Mouse (Mus musculus) hindbrain, embryonic 10.5 days (tissue): Measurements from ENCODE around the gene Dock1. TPM values are rescaled to one million over a fixed set of nuclear protein-coding genes. Genes with fewer than 3 reads are reported as not detected.

Source experiments
- DNase-seq: peaks from one replicate; pipeline ENCODE4 v3.0.0-alpha.2; 2017; ENCODE audit warnings: low spot score
- H3K27ac ChIP-seq: fragments of 300-500 bp; sonication (generic); 2 replicates; pipeline ENCODE4 v1.5.1; 2016; ENCODE audit warnings: mild to moderate bottlenecking, moderate library complexity
- H3K27me3 ChIP-seq: fragments of 300-500 bp; sonication (generic); 2 replicates; pipeline ENCODE4 v1.6.1; 2016; ENCODE audit warnings: mild to moderate bottlenecking; ENCODE audit not compliant: poor library complexity, insufficient read depth, severe bottlenecking
- H3K36me3 ChIP-seq: fragments of 300-500 bp; sonication (generic); 2 replicates; pipeline ENCODE4 v1.6.1; 2016; ENCODE audit warnings: mild to moderate bottlenecking, moderate library complexity
- H3K4me1 ChIP-seq: fragments of 300-500 bp; sonication (generic); replicated peaks from 2 replicates; pipeline ENCODE4 v1.6.1; 2016; ENCODE audit warnings: mild to moderate bottlenecking
- H3K4me3 ChIP-seq: fragments of 300-500 bp; sonication (generic); 2 replicates; pipeline ENCODE4 v1.5.1; 2016; ENCODE audit warnings: mild to moderate bottlenecking, moderate library complexity
- H3K9me3 ChIP-seq: fragments of 300-500 bp; sonication (generic); 2 replicates; pipeline ENCODE4 v1.6.1; 2016; ENCODE audit warnings: mild to moderate bottlenecking, moderate library complexity
- WGBS: fragments of 180-500 bp; shearing (Covaris S2); methylation state at CpG from one replicate; pipeline ENCODE4 v1.1.7; 2016; 5-methylcytosine and 5-hydroxymethylcytosine counted together
- polyA plus RNA-seq: library from polyadenylated mRNA; unstranded; fragments of >200 nt; fragmentation: Nextera tagmentation; extraction: Ambion mirVana; gene quantifications from 2 replicates; pipeline ENCODE4 v1.2.1, GENCODE M21; 2016

Gene Dock1
- polyA plus RNA-seq, 1 experiment from 2014 or later = 21.9 TPM

DNA sequence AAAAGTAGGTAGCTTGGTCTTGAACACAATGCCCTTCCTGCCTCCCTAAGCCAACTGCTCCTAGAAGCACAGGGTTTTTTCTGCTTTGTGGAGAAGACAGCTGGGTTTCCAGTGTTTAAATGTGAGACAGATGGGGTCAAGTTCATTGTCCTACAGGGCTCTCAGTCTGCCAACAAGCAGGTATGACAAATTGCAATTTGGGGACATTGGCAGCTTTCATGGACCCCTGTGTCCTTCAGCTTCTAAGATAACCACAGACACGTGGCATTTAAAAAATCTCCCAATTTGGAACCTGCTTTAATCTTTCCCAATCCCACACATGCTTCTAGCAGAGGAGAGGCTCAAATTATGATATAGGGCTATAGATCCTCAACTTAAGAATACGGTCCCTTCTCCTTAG, 224.2 kb downstream of the Dock1 start:
- Histone ChIP-seq H3K27me3 (no peaks in the 10 kb centered on the region), H3K4me3 (no peak overlapping the region), H3K36me3 (no peaks in the 10 kb centered on the region), H3K27ac (no peak overlapping the region), H3K4me1 (no peaks in the 10 kb centered on the region), H3K9me3 (no peaks in the 10 kb centered on the region)
- no peak for DNase-seq
- 75% methylated on average over 2 of the region's 2 CpGs for WGBS

DNA sequence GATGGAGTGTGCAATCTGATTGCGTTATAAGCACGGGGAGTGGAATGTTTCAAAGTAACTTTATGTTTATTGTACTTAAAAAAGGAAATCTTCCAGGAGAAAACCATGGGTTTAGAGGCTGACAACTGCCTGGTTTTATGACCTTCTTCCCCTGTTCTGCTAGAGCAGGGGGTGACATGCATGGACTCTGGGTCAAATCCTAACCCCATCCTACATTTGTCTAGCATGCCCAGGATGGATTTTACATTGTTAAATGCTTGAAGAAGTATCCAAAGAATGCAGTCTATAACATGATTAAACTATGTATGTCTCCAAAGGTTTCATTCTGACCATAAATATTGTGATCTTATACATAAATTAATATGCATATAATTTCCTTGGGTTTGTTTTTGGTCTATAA, 229.0 kb downstream of the Dock1 start:
- DNase-seq = no peak
- Histone ChIP-seq H3K9me3 (no peaks in the 10 kb centered on the region), H3K36me3 (no peaks in the 10 kb centered on the region), H3K4me3 (no peak overlapping the region), H3K4me1 (no peaks in the 10 kb centered on the region), H3K27ac (no peak overlapping the region), H3K27me3 (no peaks in the 10 kb centered on the region)
- WGBS = 95% methylated on average over 2 of the region's 2 CpGs

DNA sequence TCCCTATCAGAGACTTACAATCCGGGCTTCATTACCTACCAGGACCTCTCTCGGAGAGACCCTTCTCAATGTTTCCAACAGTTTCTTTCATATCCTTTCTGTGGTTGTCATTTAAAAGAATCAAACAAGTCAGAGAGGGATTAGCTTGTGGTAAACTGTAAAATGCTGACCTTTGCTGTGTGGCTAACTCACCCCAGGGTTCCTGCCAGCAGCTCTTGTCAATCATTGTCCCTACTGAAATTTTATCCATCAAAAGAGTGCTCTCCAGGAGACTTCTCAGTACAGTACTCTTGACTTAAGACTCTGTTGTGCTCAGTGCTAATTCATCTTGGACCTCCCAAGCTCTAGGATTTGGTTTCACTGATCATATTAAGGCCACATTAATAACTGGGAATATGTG, 231.5 kb downstream of the Dock1 start:
- Histone ChIP-seq H3K9me3 (no peaks in the 10 kb centered on the region), H3K4me3 (no peak overlapping the region), H3K27me3 (no peaks in the 10 kb centered on the region), H3K27ac (no peak overlapping the region), H3K36me3 (no peaks in the 10 kb centered on the region), H3K4me1 (no peaks in the 10 kb centered on the region)
- 54% methylated on average over 2 of the region's 2 CpGs for WGBS
- no peak for DNase-seq

DNA sequence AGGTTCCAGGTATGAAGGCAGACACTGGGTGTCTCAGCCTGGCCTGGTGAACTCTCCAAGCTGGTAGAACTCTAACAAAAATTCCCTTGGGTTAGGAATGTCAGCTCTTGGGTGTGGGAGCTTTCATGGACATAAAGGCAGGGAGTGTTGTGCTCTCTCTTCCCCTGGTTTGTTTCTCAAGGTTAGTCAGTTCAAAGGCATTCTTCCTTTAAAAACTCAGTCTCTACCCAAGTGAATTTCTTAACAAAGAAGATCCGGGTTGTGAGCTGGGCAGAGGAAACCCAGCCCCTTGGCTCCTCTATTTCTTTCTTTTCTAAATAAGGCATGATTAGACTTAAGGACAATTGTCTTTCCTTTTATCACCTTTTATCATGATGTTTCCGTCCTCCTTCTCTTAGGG, 261.4 kb downstream of the Dock1 start:
- WGBS = 71% methylated on average over 2 of the region's 2 CpGs
- no peak overlapping the region for H3K27ac ChIP-seq
- no peak overlapping the region for H3K4me3 ChIP-seq
- no peak for DNase-seq
- H3K36me3 ChIP-seq = no peaks in the 10 kb centered on the region
- H3K9me3 ChIP-seq = no peaks in the 10 kb centered on the region
- peaks cover 10% of the 10 kb centered on the region for H3K4me1 ChIP-seq
- H3K27me3 ChIP-seq = peaks cover 21% of the 10 kb centered on the region

DNA sequence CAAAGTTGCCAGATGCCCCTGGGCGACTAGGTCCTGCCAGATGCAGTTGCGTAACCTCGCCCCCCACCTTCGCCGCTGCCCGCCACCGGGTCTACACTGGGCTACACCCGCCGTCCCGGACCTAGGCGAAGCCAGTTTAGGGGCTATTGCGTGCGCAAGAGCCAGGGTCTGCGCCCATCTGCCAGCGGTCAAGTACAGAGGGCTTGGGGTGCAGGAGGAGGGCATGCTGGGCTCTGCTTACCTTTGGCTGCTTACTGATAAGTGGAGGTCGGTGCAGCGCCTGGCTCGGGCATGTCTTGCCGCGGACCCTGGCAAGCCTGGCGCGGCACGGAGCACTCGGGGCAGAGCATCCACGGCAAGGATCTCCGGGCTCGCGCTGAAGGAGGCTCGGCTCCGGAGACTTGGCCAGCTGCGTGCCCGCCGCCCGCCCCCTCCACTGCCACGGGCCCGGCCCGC, 267.0 kb downstream of the Dock1 start:
- DNase-seq = peak; percentile 44
- H3K27ac ChIP-seq = peak overlapping the region; percentile 67
- H3K4me3 ChIP-seq = peak overlapping the region; percentile 66
- no peaks in the 10 kb centered on the region for H3K9me3 ChIP-seq
- peaks cover 53% of the 10 kb centered on the region for H3K27me3 ChIP-seq
- under 1% methylated on average over 37 of the region's 37 CpGs for WGBS
- no peaks in the 10 kb centered on the region for H3K36me3 ChIP-seq
- peaks cover 31% of the 10 kb centered on the region for H3K4me1 ChIP-seq

DNA sequence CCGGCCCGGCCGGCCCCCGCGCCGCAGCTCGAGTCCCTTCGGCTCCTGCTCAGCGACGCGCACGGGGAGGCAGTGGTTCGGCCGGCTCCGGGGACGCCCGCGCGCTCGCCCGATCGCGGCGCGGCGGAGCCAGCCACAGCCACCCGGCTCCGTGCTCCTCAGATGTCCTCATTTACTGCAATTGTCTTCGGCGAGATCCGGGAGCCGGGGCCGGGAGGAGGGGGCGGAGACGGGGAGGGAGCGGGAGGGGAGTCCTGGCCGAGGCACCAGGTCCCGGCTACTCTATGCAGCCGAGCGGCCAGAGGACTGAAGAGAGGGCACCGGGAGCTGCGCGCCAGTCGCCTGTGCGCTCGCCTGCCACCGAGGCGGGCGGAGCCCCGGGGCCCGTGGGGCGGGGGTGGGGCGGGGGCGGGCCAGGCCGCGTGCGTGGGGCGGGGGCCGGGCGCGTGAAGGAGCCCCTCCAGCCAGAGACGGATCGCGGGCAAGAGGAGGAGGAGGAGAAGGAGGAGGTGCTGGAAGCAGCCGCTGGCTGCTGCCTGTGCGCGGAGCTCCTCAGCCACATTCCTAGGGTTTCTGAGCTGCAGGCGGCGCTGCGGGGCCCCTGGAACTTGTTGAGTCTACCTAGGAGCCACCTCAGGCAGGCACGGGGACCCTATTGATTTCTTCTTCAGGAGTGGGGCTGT, 267.6 kb downstream of the Dock1 start, which contains the start of gene Fam196a:
TSS of gene Fam196a (minus strand) at position 504 of the 683 bp plus-strand sequence.
- H3K27me3 ChIP-seq = peaks cover 53% of the 10 kb centered on the region
- H3K27ac ChIP-seq = peak within 1 kb of the TSS; percentile 67
- peak; percentile 80 for DNase-seq
- H3K4me3 ChIP-seq = peak within 1 kb of the TSS; percentile 66
- under 1% methylated on average over 69 of the region's 71 CpGs for WGBS
- no peaks in the 10 kb centered on the region for H3K36me3 ChIP-seq
- peaks cover 31% of the 10 kb centered on the region for H3K4me1 ChIP-seq
- no peaks in the 10 kb centered on the region for H3K9me3 ChIP-seq

DNA sequence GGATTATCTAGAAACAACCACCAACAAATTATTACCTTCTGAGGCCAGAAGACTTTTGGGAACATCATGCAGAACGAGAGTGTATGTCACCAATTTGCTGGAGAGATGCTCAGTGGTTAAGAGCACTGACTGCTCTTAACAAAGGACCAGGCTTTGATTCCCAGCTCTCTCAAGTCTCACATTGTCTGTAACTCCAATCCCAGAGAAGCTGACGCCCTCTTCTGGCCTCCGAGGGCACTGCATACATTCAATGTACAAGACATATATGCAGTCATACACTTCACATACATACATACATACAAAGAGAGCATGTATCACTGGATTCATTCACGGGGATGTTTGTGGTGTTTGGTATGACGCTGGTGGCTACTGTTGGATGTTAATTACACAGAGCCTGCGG, 271.4 kb downstream of the Dock1 start:
- Histone ChIP-seq H3K36me3 (no peaks in the 10 kb centered on the region), H3K27ac (no peak overlapping the region), H3K4me3 (no peak overlapping the region), H3K9me3 (no peaks in the 10 kb centered on the region), H3K27me3 (peaks cover 32% of the 10 kb centered on the region), H3K4me1 (peaks cover 26% of the 10 kb centered on the region)
- WGBS = 92% methylated on average over 6 of the region's 6 CpGs
- DNase-seq = no peak

DNA sequence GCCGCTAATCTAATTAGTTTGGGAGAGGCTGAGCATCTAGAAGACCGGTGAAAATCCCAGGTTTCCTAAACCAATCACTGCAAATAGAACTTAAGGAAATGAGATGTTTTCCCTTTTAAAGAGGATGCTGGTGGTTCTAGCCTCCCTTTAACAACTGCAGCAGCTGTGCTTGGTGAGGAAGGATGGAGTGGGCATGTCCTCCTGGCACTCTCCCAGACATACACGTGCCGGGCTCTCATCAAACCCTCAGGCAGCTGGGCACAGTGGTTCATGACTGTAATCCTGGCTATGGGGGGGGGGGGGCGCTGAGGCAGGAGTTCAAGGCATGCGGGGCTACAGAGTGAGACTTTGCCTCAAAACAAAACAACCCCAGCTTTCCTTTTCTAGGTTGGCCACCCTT, 272.6 kb downstream of the Dock1 start:
- Histone ChIP-seq H3K36me3 (no peaks in the 10 kb centered on the region), H3K27me3 (peaks cover 21% of the 10 kb centered on the region), H3K9me3 (no peaks in the 10 kb centered on the region), H3K4me1 (peaks cover 15% of the 10 kb centered on the region), H3K4me3 (no peak overlapping the region), H3K27ac (no peak overlapping the region; the same call in 1 of the 2 replicates)
- DNase-seq = no peak
- WGBS = 75% methylated on average over 6 of the region's 6 CpGs

DNA sequence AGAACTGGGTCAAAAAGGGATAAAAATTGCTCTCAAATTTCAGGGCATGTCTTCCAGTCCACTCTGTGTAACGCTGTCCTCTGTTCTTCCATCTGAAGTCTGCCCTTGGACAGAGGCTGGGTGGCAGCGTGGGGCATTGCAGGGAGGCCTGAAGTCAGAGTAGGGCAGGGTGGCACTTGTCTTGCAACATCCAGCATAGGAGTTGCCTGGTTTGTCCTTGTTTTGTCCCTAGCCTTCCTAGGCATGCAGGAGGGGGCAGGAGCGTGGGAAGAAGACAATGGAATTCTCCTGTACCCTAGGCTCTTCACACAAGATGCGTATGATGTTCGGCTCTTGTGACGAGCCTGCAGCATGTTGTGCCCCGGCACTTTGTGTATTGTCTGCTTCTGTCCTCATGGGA, 273.2 kb downstream of the Dock1 start:
- no peak for DNase-seq
- Histone ChIP-seq H3K4me1 (peaks cover 8% of the 10 kb centered on the region), H3K36me3 (no peaks in the 10 kb centered on the region), H3K27me3 (peaks cover 14% of the 10 kb centered on the region), H3K9me3 (no peaks in the 10 kb centered on the region), H3K4me3 (no peak overlapping the region), H3K27ac (no peak overlapping the region)
- whole genome bisulfite sequencing = 80% methylated on average over 7 of the region's 7 CpGs

DNA sequence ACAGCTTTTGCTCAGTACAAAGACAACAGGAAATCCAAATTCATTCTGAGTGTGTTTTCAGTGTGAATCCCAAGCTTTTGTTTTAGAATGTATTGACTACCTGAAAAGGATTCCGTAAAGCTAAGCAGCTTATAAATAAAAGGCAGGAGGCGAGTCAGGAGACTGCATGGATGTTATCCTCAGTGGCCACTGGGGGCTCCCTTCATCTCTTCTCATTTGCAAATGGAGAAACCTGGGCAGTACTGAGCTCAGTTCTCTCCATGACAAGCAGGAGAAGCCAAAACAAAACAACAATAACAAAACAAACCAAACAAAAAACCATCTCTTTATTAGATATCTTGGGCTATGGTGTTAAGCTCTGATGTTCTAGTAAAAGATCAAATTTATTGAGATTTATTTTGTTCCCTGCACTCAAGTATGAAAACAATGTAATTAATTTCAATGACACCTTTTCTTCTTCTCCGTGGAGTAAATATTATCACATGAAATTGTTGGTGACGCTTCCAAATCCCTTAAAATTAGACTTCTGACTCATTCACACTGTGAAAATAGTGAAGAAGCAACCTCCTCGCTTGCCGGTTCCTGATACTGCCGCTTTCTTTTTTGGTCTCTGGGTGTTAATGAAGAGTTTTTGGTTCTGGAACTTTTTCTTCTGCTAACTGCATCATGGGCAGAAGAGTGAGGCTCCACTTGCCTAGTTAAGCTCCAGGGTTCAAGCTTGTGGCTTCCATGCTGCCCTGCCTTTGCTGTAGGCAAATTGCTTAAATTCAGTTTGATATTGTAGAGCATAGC, 275.7 kb downstream of the Dock1 start:
- Histone ChIP-seq H3K27me3 (no peaks in the 10 kb centered on the region), H3K27ac (no peak overlapping the region), H3K4me1 (peaks cover 5% of the 10 kb centered on the region), H3K4me3 (no peak overlapping the region), H3K9me3 (no peaks in the 10 kb centered on the region), H3K36me3 (no peaks in the 10 kb centered on the region)
- no peak for DNase-seq
- 87% methylated on average over 7 of the region's 7 CpGs for WGBS

DNA sequence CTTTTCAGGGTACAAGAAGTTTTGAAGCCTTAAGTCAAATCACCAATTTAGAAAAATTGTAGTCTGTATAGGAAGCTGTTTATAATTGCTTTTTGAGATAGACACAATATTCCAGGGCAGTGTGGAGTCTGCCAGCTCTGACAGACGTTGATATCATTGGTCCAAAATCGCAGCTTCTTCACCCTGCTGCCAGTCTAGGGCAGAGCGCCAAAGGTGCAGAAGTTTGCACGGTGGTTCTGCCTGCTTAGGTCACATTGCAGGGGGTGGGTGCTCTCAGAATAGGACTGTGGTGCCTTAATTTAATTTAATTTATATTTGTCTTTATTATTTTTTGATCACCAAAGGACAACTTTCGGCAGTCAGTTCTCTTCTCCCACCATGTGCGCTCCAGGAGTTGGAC, 288.6 kb downstream of the Dock1 start:
- DNase-seq = no peak
- no peak overlapping the region for H3K27ac ChIP-seq
- H3K4me1 ChIP-seq = peaks cover 6% of the 10 kb centered on the region; the same call in 1 of the 2 replicates
- H3K9me3 ChIP-seq = no peaks in the 10 kb centered on the region
- WGBS = 92% methylated on average over 6 of the region's 6 CpGs
- no peaks in the 10 kb centered on the region for H3K27me3 ChIP-seq
- H3K36me3 ChIP-seq = no peaks in the 10 kb centered on the region
- H3K4me3 ChIP-seq = no peak overlapping the region

DNA sequence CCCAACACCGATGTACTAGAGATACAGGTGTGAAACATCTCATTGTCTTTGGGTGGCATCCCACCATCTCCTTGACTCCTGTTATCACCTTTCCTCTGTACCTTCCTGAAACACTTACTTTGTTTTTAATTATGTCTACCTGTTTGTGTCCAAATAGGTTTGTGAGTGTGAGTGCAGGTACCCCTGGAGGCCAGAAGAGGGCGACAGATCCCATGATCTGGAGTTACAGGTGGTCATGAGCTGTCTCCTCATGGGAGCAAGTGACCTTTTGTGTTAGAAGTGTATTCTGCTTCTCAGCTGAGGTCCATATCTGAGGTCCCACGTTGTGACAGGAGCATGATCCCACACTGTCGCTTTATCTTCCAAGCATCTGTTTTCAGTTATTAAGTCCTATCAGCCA, 290.4 kb downstream of the Dock1 start:
- no peak for DNase-seq
- H3K9me3 ChIP-seq = no peaks in the 10 kb centered on the region
- H3K4me1 ChIP-seq = peaks cover 6% of the 10 kb centered on the region; the same call in 1 of the 2 replicates
- H3K27me3 ChIP-seq = no peaks in the 10 kb centered on the region
- H3K4me3 ChIP-seq = no peak overlapping the region
- no peak overlapping the region for H3K27ac ChIP-seq
- WGBS = 64% methylated on average over 4 of the region's 4 CpGs
- H3K36me3 ChIP-seq = no peaks in the 10 kb centered on the region

DNA sequence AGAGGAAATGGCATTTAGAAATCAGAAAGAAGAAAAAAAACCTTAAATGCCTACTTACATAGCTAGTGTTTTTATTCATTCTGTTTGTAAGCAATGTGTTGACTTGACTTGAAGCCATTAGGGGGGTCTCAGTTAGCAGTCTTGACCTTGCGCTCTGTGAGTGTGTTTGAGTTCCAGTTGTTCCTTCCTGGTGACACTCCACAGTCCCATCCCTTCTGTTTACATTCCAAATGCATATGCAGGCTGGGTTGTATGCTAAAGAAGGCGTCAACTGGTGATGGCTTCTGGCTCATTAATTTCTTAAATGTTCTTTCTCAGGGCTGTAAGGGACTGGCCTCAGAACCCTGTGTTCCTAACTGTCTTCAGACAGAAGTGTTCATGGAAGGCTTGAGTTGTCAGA, 291.2 kb downstream of the Dock1 start:
- Histone ChIP-seq H3K27me3 (no peaks in the 10 kb centered on the region), H3K4me1 (peaks cover 6% of the 10 kb centered on the region; the same call in 1 of the 2 replicates), H3K9me3 (no peaks in the 10 kb centered on the region), H3K36me3 (no peaks in the 10 kb centered on the region), H3K4me3 (no peak overlapping the region), H3K27ac (no peak overlapping the region)
- DNase-seq = no peak
- WGBS = 91% methylated on average over 2 of the region's 2 CpGs
